Mouse (Mus musculus): ENCODE measurements at regions not wholly inside any gene's neighbourhood (a gene's known extent, or its start where the extent isn't known, plus 50 kb on each side); places are given as distances from the start of the nearest gene placed in this dataset.

DNA sequence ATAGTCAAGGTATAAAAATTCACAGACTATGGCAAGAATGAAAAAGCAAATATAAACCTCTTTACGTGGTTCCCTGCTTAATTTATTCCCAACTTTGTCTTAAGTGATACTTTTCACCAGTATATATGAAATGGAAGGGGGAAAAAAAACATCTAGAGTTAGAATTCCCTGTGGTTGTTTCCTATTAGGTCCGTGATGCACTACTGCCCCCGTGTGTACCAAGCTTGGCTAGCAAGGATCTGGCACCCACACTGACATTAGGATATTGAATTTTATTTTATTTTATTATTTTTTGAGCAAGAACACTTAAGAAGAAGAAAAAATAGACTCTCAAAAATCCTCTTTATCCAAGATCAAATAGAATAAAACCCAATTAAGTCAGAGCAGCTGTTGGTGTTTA is 303.9 kb upstream of the Castor2 start:
- Histone ChIP-seq H3K27me3 (ENCODE audit: control insufficient read depth, insufficient read depth, low read length) (no peaks in the 10 kb centered on the region), H3K27ac (ENCODE audit: insufficient read depth, low read length) (no peak overlapping the region), H3K4me1 (ENCODE audit: control insufficient read depth, insufficient read depth, insufficient read length) (no peaks in the 10 kb centered on the region), H3K36me3 (ENCODE audit: control insufficient read depth, insufficient read depth, low read length) (no peaks in the 10 kb centered on the region), H3K4me3 (ENCODE audit: extremely low read depth, insufficient read depth, insufficient read length) (no peak overlapping the region)
- TF ChIP-seq POLR2A (IDR thresholded peaks at IDR 0.05; ENCODE audit: low read depth, low read length): no peak
- no peak for TF ChIP-seq CTCF (IDR thresholded peaks at IDR 0.05; ENCODE audit: extremely low read depth, insufficient read depth, insufficient read length, insufficient replicate concordance)
- DNase-seq (ENCODE audit: low read depth in 1 of 2, low spot score in 2 of 2): no peak
- WGBS: 45% methylated on average over 3 of the region's 3 CpGs

DNA sequence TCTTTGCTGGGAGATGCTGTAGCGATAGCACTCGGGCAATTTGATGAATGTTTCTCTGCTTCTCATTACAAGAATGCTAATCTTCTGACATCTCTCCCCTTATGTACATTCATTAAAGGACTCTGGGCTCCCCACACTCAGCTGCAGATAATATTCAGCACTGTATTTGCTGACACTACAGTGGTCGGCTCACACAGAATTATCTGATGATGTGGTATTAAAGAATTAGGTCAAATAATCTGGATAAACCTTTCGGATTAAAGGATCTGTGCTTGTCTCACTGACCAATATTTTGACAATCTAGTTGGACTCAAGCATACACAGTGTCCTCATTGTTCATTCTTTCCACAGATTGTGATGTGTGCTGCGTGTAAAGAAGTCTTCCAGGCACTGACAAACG is 308.8 kb upstream of the Castor2 start:
- DNase-seq (ENCODE audit: low read depth in 1 of 2, low spot score in 2 of 2): no peak
- Histone ChIP-seq H3K27ac (ENCODE audit: insufficient read depth, low read length) (no peak overlapping the region), H3K4me3 (ENCODE audit: extremely low read depth, insufficient read depth, insufficient read length) (no peak overlapping the region), H3K4me1 (ENCODE audit: control insufficient read depth, insufficient read depth, insufficient read length) (no peaks in the 10 kb centered on the region), H3K36me3 (ENCODE audit: control insufficient read depth, insufficient read depth, low read length) (no peaks in the 10 kb centered on the region), H3K27me3 (ENCODE audit: control insufficient read depth, insufficient read depth, low read length) (no peaks in the 10 kb centered on the region)
- TF ChIP-seq POLR2A (IDR thresholded peaks at IDR 0.05; ENCODE audit: low read depth, low read length): no peak
- TF ChIP-seq CTCF (IDR thresholded peaks at IDR 0.05; ENCODE audit: extremely low read depth, insufficient read depth, insufficient read length, insufficient replicate concordance): no peak
- 86% methylated on average over 6 of the region's 6 CpGs for WGBS

DNA sequence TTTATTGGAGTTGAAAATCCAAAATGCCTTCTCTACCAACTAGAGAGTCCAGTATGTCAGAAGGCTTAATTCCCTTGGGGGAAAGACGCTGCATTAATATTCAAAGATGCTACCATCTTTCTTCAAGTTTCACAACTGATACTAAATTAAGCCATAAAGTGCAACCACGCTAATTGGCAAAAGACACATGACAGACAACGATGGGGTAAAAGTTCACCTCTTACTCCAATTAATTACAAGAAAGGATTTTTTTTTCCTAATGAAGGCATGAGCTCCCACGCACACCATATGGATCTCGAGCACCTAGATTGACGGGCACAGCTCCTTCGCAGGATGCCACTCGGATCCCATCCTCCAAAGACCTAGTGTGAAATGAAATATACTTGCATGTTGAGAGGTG is 311.5 kb upstream of the Castor2 start:
- Histone ChIP-seq H3K36me3 (ENCODE audit: control insufficient read depth, insufficient read depth, low read length) (no peaks in the 10 kb centered on the region), H3K27ac (ENCODE audit: insufficient read depth, low read length) (no peak overlapping the region), H3K27me3 (ENCODE audit: control insufficient read depth, insufficient read depth, low read length) (no peaks in the 10 kb centered on the region), H3K4me1 (ENCODE audit: control insufficient read depth, insufficient read depth, insufficient read length) (no peaks in the 10 kb centered on the region), H3K4me3 (ENCODE audit: extremely low read depth, insufficient read depth, insufficient read length) (no peak overlapping the region)
- TF ChIP-seq CTCF (IDR thresholded peaks at IDR 0.05; ENCODE audit: extremely low read depth, insufficient read depth, insufficient read length, insufficient replicate concordance) (no peak), POLR2A (IDR thresholded peaks at IDR 0.05; ENCODE audit: low read depth, low read length) (no peak)
- WGBS: 93% methylated on average over 8 of the region's 8 CpGs
- no peak for DNase-seq (ENCODE audit: low read depth in 1 of 2, low spot score in 2 of 2)

DNA sequence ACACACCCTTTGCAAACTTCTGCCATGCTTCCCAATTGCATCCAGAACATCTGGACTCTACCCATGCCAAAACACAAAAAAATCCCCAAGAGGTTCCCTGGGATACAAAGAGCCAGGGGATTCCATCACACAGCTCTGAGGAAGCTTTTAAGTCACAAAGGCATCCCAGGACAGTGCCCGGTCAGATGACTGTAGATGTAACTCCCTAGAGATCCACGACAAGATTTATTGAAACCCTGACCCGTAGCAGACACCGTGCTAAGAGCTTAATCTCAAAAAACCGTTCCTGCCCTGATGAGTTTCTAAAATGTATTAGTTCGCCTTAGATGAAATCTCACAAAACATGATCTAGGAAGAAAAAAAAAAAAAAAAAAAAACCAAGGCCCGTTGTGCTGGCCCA is 312.0 kb upstream of the Castor2 start:
- no peak for DNase-seq (ENCODE audit: low read depth in 1 of 2, low spot score in 2 of 2)
- Histone ChIP-seq H3K27ac (ENCODE audit: insufficient read depth, low read length) (no peak overlapping the region), H3K4me1 (ENCODE audit: control insufficient read depth, insufficient read depth, insufficient read length) (no peaks in the 10 kb centered on the region), H3K36me3 (ENCODE audit: control insufficient read depth, insufficient read depth, low read length) (no peaks in the 10 kb centered on the region), H3K27me3 (ENCODE audit: control insufficient read depth, insufficient read depth, low read length) (no peaks in the 10 kb centered on the region), H3K4me3 (ENCODE audit: extremely low read depth, insufficient read depth, insufficient read length) (no peak overlapping the region)
- 88% methylated on average over 7 of the region's 7 CpGs for WGBS
- TF ChIP-seq POLR2A (IDR thresholded peaks at IDR 0.05; ENCODE audit: low read depth, low read length) (no peak), CTCF (IDR thresholded peaks at IDR 0.05; ENCODE audit: extremely low read depth, insufficient read depth, insufficient read length, insufficient replicate concordance) (no peak)

DNA sequence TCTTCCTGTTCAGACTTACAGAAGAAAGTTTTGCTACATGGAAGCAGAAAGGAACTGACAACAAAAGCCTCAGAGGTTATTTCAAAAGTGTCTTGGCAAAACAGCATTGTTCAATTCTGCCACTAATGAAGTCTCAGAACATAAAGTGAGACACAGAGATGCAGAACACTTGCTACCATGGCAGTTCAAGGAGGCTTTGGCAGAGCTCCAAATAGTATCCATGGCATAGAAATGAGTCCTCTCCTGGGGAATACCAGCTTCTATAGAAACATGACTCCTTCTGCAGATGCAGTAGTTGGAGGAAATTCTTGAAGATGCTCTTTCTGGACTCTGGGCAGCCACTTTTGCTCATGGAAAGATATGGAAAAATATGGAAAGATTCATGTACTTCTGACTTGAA is 322.9 kb upstream of the Castor2 start:
- H3K27me3 ChIP-seq (ENCODE audit: control insufficient read depth, insufficient read depth, low read length): no peaks in the 10 kb centered on the region
- no peak overlapping the region for H3K4me3 ChIP-seq (ENCODE audit: extremely low read depth, insufficient read depth, insufficient read length)
- DNase-seq (ENCODE audit: low read depth in 1 of 2, low spot score in 2 of 2): no peak
- no peaks in the 10 kb centered on the region for H3K36me3 ChIP-seq (ENCODE audit: control insufficient read depth, insufficient read depth, low read length)
- no peak overlapping the region for H3K27ac ChIP-seq (ENCODE audit: insufficient read depth, low read length)
- TF ChIP-seq CTCF (IDR thresholded peaks at IDR 0.05; ENCODE audit: extremely low read depth, insufficient read depth, insufficient read length, insufficient replicate concordance): no peak
- TF ChIP-seq POLR2A (IDR thresholded peaks at IDR 0.05; ENCODE audit: low read depth, low read length): no peak
- H3K4me1 ChIP-seq (ENCODE audit: control insufficient read depth, insufficient read depth, insufficient read length): no peaks in the 10 kb centered on the region

DNA sequence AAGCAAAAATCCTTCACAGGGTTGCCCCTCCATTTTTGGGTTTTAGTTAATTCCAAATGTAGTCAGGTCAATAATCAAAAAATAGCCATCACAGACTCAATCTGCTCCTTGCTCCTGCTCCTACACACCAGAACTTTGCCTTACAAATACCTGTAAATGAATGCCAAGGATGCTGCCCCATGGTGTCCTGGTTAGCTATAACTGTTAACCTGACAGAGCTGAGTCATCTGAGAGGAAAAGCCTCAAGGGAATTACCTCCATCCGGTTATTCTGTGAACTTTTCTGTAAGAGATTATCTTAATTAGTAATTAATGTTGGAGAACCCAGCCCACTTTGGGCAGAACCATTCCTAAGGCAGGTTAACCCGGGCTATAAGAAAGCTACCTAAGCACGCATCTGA is 325.4 kb upstream of the Castor2 start:
- TF ChIP-seq POLR2A (IDR thresholded peaks at IDR 0.05; ENCODE audit: low read depth, low read length): no peak
- TF ChIP-seq CTCF (IDR thresholded peaks at IDR 0.05; ENCODE audit: extremely low read depth, insufficient read depth, insufficient read length, insufficient replicate concordance): no peak
- 87% methylated on average over 3 of the region's 3 CpGs for WGBS
- no peaks in the 10 kb centered on the region for H3K36me3 ChIP-seq (ENCODE audit: control insufficient read depth, insufficient read depth, low read length)

DNA sequence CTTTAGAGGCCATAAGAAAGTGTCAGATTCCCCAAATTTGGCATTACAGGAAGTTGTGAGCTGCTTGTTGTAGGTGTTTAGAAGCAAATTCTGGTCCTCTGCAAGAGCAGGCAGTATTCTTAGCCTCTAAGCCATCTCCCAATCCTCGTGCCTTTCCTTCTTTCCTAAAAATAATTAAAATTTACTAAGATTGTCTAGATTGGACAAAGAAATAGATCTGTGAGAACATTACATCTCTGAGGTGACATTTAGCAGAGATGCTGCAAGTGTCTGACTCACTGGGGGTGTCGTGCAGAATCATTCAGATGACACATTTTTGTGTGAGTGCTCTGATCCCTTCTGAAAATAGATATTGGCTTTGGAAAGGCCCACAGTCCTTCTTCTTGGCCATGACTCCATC is 330.7 kb upstream of the Castor2 start:
- Histone ChIP-seq H3K27me3 (ENCODE audit: control insufficient read depth, insufficient read depth, low read length) (no peaks in the 10 kb centered on the region), H3K27ac (ENCODE audit: insufficient read depth, low read length) (no peak overlapping the region), H3K36me3 (ENCODE audit: control insufficient read depth, insufficient read depth, low read length) (no peaks in the 10 kb centered on the region), H3K4me3 (ENCODE audit: extremely low read depth, insufficient read depth, insufficient read length) (no peak overlapping the region), H3K4me1 (ENCODE audit: control insufficient read depth, insufficient read depth, insufficient read length) (no peaks in the 10 kb centered on the region)
- 76% methylated on average over 2 of the region's 2 CpGs for WGBS
- TF ChIP-seq CTCF (IDR thresholded peaks at IDR 0.05; ENCODE audit: extremely low read depth, insufficient read depth, insufficient read length, insufficient replicate concordance) (no peak), POLR2A (IDR thresholded peaks at IDR 0.05; ENCODE audit: low read depth, low read length) (no peak)
- DNase-seq (ENCODE audit: low read depth in 1 of 2, low spot score in 2 of 2): no peak

More for the DNA sequence above, 325.4 kb upstream of the Castor2 start:
- DNase-seq (ENCODE audit: low read depth in 1 of 2, low spot score in 2 of 2): no peak
- Histone ChIP-seq H3K4me1 (ENCODE audit: control insufficient read depth, insufficient read depth, insufficient read length) (no peaks in the 10 kb centered on the region), H3K4me3 (ENCODE audit: extremely low read depth, insufficient read depth, insufficient read length) (no peak overlapping the region), H3K27me3 (ENCODE audit: control insufficient read depth, insufficient read depth, low read length) (no peaks in the 10 kb centered on the region), H3K27ac (ENCODE audit: insufficient read depth, low read length) (no peak overlapping the region)
